Mouse (Mus musculus): Measurements from ENCODE around the gene Pkn1.
A peak's percentile ranks its signal among the peaks of the same experiment; 100 is the strongest.

Gene Pkn1

GRCm38 (mm10) chr8:83698661-83699453, at the start of gene Pkn1:
Gene Pkn1, minus strand, starts transcription at chr8:83699179.
- peak; percentile 81 to 82 for DNase-seq

DNA sequence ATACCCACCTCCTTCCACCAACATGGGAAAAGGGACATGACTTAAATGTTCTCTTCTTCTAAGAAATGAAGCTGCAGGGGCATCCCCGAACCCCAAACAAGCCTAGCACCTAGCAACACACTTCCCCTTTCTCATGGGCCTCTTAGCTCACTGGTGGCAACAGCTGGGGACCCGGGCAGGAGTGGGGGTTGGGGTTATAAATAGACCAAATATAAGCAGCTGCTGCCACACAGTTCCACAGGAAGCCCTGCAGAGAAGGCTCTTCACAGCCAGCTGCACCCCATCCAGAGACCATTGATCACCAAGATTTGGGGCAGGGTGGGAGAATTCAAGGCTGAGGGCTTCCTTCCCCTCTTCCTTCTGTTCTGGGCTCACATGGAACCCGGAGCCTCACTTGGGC, 49.7 kb upstream of the Pkn1 start:
- peak; percentile 78 to 79 for DNase-seq

DNA sequence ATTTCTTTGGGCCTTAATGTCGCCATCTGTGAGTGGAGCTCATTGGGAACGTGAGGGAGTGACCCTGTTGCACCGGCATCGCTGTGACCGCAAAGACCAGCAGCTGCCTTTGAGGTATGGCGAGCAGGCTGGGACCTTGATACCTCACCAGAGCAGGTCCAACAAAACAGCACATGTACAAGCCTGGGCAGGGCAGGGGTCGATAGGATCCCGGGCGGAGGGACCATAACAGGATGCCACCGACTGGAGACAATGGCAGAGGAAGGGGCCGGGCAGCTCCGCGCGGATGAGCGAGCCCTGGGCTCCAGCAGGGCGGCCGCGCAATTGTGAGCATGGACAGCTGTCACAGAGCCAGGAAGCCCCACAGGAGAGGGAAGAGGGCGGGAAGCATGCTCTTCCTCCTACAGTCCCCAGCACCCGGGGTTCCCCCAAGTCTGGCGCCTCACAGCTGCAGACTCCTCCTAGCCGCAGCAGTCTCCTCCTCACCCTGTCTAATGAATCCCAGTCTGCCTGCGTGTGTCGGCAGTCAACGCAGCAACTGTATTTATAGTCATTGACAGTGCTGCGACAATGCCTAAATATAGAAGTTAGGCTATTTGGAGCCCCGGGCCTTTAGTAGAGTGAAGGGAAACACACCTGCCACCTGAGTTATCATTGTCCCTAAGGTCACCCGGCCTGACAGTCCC, 48.8 kb upstream of the Pkn1 start:
- peak; percentile 88 to 90 for DNase-seq

DNA sequence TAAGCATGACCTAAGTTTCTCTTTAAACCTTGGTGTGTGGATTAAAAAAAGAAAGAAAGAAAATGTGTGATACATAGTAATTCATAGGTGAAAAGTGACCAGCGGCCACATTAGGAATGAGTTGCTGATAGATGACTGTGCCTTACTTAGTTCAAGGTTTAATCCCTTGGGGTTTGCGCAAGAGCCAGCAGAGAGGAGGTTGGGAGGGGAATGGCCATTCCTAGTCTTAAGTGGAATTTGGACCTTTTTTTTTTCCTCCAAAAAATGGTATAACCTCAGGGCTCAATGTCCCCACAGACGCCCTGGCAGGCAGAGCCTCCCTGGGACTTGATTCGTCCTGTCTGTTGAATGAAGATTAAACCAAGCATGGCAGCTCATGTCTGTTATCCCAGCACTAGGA, 45.1 kb upstream of the Pkn1 start:
- no peak for DNase-seq

DNA sequence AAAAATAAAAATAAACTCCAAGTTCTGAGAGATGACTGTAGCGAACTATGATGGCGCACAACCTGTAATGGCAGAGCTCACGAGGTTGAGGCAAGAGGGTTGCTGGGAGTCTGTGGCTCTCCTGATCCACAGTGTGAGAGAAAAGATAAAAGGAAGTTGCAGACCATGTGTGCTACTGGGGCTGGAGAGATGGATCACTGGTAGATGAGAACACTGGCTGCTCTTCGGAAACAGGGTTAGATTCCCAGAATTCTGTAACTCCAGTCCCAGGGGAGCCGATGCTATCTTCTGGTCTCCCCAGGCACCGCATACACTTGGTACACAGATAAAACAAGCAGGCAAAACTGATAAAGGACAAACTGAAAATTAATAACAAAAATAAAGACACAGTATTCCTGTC, 44.0 kb upstream of the Pkn1 start:
- DNase-seq = no peak

DNA sequence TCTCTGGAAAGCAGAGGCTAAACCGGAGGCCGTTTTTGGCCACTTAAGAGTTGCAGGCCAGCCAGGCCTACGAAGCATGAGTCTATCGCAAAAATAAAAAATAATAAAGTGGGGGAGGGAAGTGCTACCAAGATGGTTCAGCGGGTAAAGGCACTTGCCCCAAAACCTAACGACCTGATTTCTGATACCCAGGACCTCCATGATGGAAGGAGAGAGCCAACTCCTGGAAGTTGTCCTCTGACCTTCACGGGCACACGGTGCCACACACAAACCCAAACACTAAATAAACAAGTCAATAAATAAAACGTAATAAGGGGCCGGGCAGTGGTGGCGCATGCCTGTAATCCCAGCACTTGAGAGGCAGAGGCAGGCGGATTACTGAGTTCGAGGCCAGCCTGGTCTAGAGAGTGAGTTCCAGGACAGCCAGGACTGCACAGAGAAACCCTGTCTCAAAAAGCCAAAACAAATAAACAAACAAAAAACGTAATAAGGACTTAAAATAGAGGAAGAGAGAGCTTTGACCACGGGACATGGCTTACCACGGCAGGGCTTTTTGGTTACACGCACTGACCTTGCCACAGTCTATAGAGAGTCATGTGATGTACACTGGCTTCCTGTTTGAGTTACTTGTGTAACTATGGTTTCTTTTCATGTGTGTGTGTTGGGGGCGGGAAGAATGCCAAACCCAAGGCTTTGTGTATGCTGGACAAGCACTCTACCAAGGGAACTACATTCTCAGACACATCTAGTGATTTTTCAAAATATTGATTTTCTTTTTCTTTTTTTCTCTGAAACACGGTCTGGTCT, 43.1 kb upstream of the Pkn1 start:
- peak; percentile 73 to 80 for DNase-seq

- DNase-seq = peak; percentile 89 to 91
Observed at GRCm38 (mm10) chr8:83740976-83741741, 42.2 kb upstream of the Pkn1 start, which contains the start of gene Adgre5. Gene Adgre5, minus strand, starts transcription at chr8:83741326.

- DNase-seq = no peak
Observed at GRCm38 (mm10) chr8:83740586-83740975, 41.6 kb upstream of the Pkn1 start.

DNA sequence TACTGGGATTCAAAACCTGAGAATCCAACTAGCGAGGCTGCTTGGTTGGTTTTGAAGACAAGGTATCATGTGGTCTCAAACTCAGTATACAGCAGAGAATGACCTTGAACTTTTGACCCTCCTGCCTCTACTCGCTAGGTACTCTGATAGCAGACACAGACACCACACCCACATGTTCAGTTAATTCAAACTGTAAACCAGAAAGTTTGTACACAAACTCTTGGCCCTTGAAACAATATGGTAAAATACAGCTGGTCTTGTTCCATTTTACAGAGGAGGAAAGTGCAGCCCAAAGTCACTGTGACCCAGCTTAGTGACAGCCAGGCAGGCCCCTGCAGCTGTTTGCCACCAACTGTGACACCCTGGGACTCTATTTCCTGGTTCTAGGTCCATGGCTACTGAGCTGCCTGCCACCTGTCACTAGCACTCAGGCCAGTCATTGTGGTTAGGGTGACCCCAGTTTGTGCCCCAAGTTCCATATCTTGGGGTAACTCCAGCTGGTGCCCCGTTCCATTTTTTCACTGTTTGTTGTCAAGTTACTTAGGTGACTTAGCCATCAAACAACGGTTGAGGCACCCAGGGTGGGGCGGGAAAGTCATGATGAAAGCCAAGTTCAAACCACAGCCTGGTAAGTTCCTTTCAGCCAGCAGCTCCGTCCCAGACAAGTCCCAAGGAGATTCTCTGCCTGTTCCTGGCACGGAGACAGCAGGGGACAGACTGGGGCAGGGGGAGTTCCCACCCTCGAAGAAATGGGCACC, 40.9 kb upstream of the Pkn1 start:
- peak; percentile 69 to 73 for DNase-seq

DNA sequence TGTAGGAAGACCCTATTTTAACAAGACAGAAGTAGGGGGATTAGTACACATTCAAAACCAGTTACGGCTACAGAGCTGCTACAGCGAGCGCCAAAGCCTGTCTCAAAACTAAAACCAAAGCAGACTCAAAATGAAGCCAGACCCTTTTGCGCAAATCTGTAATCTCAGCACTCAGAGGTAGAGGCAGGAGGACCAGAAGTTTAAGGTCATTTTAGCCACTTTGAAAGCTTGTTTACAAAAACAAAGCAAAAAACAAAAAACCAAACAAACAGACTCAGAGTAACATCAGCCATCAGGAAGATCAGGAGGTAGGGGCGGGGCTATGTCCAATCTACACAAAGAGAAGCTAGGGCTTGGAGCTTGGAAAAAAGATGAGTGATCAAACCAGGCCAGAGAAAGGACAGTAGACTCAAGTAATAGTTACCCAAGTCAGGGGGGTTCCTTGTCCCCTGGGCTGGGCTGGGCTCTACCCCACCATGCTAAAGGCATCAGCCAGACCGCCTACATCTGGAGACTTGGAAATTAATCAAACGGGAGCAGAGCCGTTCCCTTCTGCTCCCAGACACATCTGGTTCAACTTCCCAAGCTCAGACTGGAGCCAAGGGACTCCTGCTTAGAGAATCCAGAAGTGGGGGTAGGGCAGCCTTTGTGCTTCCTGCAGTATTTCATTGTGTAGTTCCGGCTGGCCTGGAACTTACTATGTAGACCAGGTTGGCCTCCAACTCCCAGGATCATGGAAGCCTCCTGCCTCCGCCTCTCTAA, 40.2 kb upstream of the Pkn1 start:
- DNase-seq = no peak

GRCm38 (mm10) chr8:83737852-83738562, 39.0 kb upstream of the Pkn1 start:
- DNase-seq = peak; percentile 73 to 78

GRCm38 (mm10) chr8:83737346-83737745, 38.4 kb upstream of the Pkn1 start:
- no peak for DNase-seq

DNA sequence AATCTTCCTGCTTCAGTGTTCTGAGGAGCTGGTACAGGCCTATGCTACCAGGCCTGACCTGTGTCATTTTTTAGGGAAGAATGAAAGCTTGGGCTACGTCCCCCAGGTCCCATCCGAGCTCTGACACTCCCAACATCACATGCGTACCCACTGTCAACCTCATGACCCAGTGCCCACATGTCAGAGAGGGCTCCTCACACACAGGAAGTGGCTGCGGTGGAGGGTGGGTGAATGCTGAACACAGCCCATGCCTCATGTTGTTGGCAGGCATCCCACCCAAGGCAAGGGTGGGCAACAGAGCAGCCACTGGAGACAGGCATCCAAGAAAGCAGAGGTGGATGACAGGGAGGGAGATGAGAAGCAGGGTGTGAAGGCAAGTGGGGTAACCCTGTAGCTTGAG, 37.7 kb upstream of the Pkn1 start:
- peak; percentile 53 to 57 for DNase-seq

DNA sequence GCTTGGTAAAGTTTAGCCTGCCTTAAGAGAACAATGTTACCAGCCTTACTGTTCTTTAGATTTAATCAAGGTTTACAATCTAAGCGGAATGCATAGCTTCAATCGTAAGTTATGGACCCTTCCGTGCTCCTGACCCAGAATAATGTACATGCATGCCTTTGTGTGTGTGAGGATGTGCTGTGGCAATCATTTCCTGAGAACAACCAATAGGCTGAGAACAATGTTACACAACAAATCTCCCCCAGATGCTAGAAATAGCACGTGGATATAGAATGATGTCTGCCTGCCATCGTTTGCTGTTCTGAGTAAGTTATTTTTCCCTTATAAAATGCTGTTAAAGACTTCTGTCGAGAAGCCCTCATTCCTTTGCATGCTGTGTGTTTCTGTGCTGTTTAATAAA, 33.9 kb upstream of the Pkn1 start:
- DNase-seq = no peak

GRCm38 (mm10) chr8:83731906-83732305, 32.9 kb upstream of the Pkn1 start:
- no peak for DNase-seq

DNA sequence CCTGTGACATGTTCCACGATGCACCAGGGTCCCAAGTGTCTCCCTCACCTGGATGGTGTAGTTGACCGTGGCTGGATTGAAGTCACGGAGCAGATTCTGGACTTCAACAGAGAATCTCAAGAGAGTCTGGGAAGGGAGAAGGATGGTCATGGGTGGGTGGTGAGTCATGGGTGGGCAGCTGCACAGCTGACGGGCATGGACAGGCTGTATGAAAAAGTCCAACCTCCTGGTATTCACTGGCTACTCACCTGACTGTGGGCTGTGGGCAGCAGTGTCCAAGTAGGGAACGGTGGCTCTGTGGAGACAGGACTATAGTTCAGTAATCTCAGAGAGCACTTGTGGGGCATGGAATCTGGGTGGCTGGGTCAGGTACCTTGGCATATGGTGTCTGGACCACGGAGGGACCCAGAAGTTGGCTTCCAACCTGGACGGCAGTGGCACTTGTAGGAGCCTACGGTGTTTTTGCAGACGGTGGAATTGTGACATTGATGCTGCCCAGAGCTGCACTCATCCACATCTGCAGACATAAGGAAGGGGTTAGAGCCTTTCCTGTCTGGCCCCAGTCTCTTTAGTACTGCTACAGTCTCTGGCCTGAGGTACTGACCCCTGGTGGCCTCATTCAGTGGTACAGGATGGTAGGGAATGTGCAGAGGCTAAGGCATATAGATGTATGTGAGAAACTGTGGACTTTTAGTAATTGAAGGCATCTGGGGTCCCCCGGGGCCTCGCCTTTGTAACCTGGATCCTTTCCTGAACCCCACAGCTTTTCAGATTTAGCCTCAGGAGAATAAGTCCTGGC, 30.2 kb upstream of the Pkn1 start:
- no peak for DNase-seq

DNA sequence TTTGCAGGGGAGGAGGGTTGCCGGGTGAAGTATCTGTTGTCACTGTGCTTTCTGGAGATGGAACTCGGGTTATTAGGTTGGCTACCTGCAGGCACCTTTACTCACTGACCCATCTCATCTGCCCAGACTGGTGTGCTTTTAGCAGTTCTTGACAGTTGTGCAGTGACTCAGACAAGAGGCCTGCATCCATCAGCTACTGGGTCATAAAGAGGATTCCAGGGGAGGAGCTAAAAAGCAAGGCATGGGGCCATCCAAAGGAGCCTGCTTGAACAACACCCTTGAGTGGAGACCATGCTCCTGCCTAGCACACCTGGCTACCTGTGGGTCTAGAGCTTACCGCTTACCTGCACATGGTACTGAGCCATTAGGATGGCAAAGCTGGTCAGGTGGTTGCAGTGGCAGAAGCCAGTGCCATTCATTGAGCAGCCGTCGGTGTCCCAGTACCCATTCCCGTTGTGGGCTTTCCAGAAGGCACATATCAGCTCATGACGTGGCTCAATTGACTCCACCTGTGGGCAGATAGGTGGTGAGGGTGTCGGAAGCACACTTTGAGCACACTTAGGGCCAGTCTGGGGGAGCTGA, 26.6 kb upstream of the Pkn1 start:
- no peak for DNase-seq

DNA sequence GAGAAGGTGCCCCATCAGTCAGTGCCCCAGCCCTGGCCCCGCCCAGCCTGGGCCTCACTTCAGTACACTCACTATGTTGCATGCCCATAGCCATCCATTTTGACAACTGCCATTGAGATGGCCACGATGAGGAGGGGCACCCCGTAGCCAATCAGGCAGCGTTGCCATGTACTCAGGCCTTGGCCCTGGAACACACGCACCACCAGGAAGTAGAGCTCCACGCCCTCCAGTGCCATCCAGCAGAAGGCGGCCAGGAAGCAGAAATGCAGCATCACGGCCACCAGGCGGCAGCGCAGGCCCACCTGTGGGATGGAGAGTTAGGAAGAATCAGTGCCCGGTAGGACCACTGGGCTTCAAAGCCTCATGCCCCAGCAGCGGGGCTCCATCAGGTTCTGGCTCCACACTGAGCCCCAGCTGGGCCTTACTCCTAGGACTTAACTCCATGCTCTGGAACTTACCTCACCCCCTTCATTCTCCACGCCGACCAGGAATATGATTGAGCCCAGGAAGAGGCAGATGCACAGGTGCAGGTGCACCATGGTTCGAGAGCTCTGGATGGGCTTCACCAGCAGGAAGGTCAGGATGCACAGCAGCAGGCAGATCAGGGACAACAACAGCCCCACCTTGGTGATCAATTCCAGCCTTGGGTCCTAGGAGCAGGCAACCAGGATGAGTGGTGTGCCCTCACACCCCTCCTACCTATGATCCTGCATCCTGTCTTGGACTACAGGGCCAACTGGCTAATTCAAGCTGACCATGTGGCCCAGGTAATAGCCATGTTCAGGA, 25.9 kb upstream of the Pkn1 start:
- peak; percentile 83 to 89 for DNase-seq

All from lung, adult 18-20 months (tissue).